Mouse (Mus musculus): ENCODE measurements around the gene Dab1.

Dab1 gene

GRCm38 (mm10) chr4:104008406-104008805, 389.2 kb downstream of the Dab1 start:
- DNase-seq = peak; percentile 79 to 83

DNA sequence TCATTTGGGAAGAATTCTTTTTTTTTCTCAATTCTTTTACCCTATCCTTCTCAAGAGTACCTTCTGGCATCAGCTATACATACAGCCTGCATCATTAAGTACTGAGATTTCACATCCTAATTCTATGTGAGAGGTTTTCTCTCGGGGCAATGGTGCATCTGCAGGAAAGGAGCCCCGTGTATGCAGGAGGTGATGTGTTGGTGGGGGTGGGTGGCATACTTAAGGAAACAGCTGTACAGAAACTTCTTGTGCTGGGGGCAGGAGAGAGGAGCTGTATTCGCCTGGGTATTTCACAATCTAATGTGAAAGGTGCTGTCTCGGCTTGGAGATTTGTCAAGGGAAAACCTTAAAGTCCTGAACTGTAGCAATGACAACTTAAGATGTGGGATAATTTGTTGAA, 392.5 kb downstream of the Dab1 start:
- DNase-seq = no peak

DNA sequence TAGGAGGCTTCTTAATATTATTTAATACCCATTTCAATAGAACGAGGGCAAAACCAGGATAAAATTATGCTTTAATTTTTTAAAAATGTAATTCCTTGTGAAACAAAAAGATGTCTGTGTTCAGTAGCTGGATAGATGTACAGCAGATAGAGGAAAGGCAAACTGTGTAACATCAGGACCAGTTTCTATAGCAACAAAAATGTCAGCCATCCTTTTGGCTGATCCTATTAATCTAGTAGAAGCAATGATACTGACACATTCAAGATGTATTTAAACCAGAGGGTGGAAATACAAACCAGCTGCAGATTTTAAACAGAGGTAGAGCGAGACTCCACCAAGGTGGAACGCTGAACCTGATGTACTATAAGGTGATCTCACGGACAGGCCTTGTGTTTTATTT, 393.0 kb downstream of the Dab1 start:
- DNase-seq = no peak

GRCm38 (mm10) chr4:104025117-104025694, 406.0 kb downstream of the Dab1 start:
- DNase-seq = no peak

DNA sequence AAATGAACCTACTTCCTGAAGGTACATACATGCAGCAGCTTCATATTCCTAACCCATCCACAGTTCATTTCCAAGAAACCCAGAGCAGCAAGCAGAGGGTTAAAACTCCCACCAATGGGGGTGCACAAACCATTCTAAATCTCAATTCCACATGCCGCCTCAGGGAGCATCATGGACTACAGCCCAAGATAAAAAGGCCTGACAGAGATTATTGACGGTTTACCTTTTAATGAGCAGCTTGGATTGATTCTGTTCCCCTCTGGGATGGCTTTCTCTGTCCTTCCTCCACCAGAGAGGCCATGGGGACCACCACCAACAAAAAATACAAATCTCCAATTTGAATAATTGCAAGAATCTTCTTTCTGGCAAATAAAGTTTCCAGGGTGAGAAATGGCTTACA, 407.7 kb downstream of the Dab1 start:
- DNase-seq = no peak

- no peak for DNase-seq
Observed at GRCm38 (mm10) chr4:104027239-104027638, 408.1 kb downstream of the Dab1 start.

DNA sequence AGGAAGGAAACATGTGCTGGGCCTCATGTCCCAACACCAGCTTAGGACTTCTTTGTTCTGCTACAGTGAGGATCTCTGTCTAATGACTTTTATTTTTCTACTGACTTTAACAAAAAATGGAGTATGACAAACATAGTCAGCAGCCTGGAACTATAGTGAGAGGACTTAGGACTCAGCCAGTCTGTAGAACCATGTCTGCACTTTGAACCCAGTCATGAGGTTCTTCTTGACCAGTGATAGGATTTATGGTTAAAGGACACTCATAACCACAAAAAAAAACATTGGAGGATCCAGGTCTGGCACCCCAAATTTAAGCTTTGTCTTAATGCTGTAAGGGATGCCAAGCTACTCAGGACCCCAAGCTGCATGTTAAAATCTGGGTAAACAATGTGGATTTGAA, 416.9 kb downstream of the Dab1 start:
- no peak for DNase-seq

GRCm38 (mm10) chr4:104039588-104039987, 420.4 kb downstream of the Dab1 start:
- no peak for DNase-seq

DNA sequence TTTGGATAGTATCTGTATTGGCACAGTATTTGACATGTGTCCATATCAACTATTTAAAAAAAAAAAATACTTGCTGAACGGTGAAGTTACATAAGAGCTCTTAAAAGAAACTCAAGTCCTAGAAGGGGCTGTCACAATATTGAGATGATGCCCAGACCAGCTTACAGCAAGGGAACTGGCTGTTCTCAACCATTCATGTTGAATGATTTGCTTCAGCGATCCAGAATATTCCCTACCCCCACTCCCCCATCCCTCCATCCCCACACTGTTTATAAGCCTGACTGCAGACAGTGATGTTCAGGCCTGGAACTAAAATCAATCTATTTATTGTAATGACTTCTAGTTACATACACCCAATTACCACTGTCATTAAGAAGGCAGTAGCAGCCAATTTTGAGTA, 424.3 kb downstream of the Dab1 start:
- DNase-seq = no peak

DNA sequence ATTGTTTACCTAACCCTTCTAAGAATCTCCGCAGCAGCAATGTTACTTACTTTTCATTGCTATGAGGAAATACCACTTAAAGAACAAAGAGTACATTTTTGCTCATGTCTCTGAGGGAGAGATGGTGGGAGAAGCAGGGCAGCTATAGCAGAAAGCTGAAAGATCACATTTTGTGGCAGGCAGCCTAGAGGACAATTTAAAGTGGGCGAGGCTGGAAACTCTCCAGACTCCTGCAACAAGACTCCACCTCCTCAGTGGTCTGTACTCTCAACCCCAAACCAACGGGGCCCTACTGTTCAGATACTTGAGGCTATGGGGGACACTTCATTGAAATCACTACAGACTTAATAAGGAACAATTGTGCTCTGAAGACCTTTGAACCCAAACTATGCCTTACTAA, 425.5 kb downstream of the Dab1 start:
- no peak for DNase-seq

DNA sequence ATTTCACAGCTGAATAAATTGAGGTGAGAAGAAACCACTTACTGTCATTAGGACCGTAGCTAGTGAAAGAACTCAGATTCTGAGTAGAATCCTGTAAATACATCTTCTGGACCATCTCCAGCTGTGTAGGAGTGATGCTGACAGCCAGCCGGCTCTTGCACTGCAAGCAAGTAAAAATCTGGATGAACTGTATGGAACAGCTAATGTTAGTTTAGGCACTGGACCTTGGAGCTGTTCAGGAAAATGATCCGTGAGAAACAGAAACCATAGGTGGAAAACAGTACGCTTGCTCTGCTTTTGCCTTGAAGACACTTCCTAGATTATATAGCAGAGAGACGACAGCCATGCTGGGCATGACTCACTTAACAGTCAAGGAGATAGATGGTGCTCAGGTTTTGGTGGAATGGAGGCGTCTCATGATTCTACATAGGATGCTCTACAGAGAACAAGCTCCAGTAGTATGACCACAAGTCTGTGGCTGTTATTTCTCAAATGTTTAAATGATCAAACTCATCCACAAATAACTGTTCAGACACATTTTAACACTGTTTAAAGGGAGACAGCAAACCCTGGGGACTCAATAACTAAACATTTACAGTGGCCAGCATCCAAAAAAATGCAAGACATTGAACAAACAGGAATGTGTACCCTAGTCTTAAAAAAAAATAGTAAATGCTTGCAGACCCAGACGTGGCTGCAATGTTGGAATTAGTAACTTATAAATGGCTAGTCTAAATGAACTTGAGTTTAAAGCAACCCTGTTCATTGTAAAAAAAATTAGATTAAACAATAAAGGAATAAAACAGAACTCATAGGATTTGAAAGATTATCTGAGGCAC, 429.0 kb downstream of the Dab1 start:
- DNase-seq = no peak

- no peak for DNase-seq
Observed at GRCm38 (mm10) chr4:104057116-104057515, 438.0 kb downstream of the Dab1 start.

DNA sequence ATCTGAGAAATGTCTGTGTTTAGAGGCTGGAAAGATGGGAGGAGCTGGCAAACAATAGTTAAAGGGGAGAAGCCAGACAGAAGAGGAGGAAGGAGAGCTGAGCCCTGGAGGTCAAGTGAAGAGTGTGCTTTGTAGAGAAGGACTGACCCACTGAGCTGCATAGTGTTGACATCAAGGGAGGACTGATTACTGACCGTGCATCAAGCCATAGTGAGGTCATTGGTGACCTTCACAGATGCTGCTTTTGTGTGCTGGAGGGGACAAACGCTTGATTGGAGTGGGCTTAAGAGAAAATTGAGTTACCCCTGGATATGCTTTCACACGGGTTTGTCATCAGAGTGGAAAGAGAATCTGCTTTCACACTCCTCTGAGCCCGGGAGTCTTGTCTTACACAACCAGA, 440.4 kb downstream of the Dab1 start:
- DNase-seq = no peak

- peak in 1 of 2 experiments; percentile 6 for DNase-seq
Observed at GRCm38 (mm10) chr4:104062356-104062755, 443.2 kb downstream of the Dab1 start.

- DNase-seq = no peak
Observed at GRCm38 (mm10) chr4:104066901-104067300, 447.7 kb downstream of the Dab1 start.

DNA sequence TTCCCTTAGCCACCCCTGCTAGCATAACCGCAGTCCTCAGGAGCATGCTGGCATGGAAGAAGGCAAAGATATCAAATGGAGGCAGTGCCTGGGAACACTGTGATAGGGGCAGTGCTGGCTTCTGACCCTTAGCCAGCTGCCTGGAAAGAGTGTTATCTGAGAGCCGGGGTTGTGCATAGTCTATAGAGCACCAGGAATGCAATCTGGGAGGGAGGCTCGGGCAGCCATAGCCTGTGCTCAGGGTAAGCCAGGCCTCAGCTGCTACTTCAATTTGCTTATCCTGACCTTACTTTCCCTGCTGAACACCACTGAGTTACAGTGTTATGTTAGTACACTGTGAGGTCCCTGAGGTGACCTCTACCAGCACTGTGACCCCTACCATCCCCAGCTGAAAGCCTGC, 448.6 kb downstream of the Dab1 start:
- DNase-seq = no peak

GRCm38 (mm10) chr4:104071296-104071695, 452.1 kb downstream of the Dab1 start:
- DNase-seq = no peak

GRCm38 (mm10) chr4:104073920-104074459, 454.8 kb downstream of the Dab1 start:
- no peak for DNase-seq

- DNase-seq = peak; percentile 17 to 25
Observed at GRCm38 (mm10) chr4:104077771-104078170, 458.6 kb downstream of the Dab1 start.

- no peak for DNase-seq
Observed at GRCm38 (mm10) chr4:104106299-104106698, 487.1 kb downstream of the Dab1 start.

DNA sequence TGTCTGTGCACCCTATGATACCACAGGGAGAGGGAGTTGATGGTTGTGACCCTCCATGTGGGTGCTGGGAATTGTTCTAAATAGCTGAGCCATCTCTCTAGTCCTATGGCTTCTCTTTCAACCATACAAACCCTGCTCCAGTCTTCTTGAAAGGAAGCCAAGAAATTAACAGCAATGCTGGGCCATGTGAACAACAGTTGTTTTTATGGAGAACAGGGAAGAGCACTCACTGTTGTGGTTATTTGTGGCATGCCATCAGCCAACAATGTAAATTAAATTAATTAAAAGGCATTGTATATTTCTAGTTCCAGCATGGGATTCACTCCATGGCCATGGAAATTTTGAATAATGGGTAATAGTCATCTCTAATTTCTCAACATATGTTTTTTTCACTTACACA, 492.5 kb downstream of the Dab1 start:
- DNase-seq = no peak

DNA sequence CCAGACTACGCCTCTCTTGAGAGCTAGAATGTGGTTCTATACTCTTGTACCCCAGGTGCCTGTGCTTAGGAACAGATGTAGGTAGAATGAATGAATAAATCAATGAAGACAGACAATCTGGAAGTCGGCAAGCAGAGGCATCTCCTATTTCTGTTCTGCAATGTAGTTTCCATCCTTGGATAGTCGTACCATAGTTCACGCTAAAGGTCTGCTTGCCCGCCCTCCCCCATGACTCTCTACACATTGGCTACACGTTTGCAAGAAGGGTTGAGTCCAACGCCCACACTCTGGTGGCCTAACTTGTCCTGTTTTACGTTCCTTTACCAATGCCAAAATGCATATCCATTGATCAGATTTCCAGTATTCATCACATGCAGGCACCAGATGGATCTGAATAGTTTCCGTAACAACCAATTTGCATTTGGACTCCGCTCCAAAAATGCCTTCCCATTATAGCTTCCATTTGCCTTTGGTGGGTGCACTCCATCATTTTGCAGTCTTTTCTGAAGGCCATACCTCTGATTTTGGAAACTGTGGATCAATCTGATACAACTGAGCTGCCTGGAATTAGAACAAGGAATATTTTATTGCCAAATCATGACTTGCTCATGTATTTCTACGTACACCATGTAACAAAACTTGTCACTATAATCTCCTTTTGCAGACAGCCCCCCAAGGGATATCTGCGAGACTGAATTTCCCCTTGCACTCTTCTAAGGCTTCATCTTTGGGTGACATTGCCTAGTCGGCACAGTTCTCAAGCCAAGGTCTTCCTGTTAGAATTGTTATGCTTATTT, 494.2 kb downstream of the Dab1 start:
- no peak for DNase-seq

GRCm38 (mm10) chr4:104114006-104114361, 494.8 kb downstream of the Dab1 start:
- DNase-seq = no peak

DNA sequence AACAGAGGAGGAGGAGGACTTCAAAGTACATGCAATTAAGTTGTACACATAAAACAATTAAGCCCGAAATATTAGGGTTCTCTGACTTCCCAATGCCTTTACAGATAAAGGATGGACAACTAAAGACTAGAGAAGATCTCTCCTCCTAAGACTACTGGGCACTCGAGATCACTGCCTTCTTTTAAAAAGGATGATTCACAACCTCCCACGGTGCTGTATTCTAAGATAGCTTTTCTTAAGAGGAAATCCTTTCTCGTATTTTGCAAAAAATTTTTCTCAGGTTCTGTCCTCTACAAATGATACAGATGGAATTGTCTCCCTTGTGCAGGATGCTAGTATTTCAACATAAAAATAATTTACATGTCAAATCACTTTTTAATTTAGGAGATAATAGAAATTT, 500.9 kb downstream of the Dab1 start:
- DNase-seq = no peak

Data from cerebellum, postnatal 36 days (tissue).